Mouse (Mus musculus) midbrain, embryonic 15.5 days (tissue): Measurements from ENCODE around the gene Gm27029. TPM values are rescaled to one million over a fixed set of nuclear protein-coding genes. Genes with fewer than 3 reads are reported as not detected.
"Not testable (repeated sequence)": the region's sequence is repeated elsewhere in the genome, so short reads cannot be mapped to it uniquely, and the experiment has no call there.

Source experiments
- ATAC-seq: fragments of 200-750 bp; cut with Nextera tagmentation; replicated peaks from 2 replicates; pipeline ENCODE4 v1.8.0; 2017; ENCODE audit warnings: moderate TSS enrichment
- H3K27ac ChIP-seq: fragments of 300-500 bp; sonication (generic); 2 replicates; pipeline ENCODE4 v1.5.1; 2015; ENCODE audit warnings: mild to moderate bottlenecking, inconsistent platforms
- H3K27me3 ChIP-seq: fragments of 300-500 bp; sonication (generic); replicated peaks from 2 replicates; pipeline ENCODE4 v1.6.1; 2015; ENCODE audit warnings: inconsistent platforms
- H3K36me3 ChIP-seq: fragments of 300-500 bp; sonication (generic); replicated peaks from 2 replicates; pipeline ENCODE4 v1.6.1; 2015; ENCODE audit warnings: inconsistent platforms
- H3K4me1 ChIP-seq: fragments of 300-500 bp; sonication (generic); 2 replicates; pipeline ENCODE4 v1.6.1; 2015; ENCODE audit warnings: inconsistent platforms
- H3K4me2 ChIP-seq: fragments of 300-500 bp; sonication (generic); 2 replicates; pipeline ENCODE4 v1.6.1; 2015; ENCODE audit warnings: inconsistent platforms, mild to moderate bottlenecking, moderate library complexity
- H3K4me3 ChIP-seq: fragments of 300-500 bp; sonication (generic); 2 replicates; pipeline ENCODE4 v1.5.1; 2015; ENCODE audit warnings: mild to moderate bottlenecking, inconsistent platforms
- H3K9ac ChIP-seq: fragments of 300-500 bp; sonication (generic); 2 replicates; pipeline ENCODE4 v1.6.1; 2015; ENCODE audit warnings: mild to moderate bottlenecking, inconsistent platforms
- H3K9me3 ChIP-seq: fragments of 300-500 bp; sonication (generic); 2 replicates; pipeline ENCODE4 v1.6.1; 2016; ENCODE audit warnings: inconsistent platforms
- WGBS: fragments of 180-500 bp; shearing (Covaris S2); methylation state at CpG from one replicate; pipeline ENCODE4 v1.1.7; 2015; ENCODE audit warnings: mixed read lengths; 5-methylcytosine and 5-hydroxymethylcytosine counted together
- polyA plus RNA-seq: library from polyadenylated mRNA; unstranded; fragments of >200 nt; fragmentation: Nextera tagmentation; extraction: Ambion mirVana; gene quantifications from 2 replicates; pipeline ENCODE4 v1.2.1, GENCODE M21; 2015

Gene Gm27029
- polyA plus RNA-seq, 1 experiment from 2014 or later: 8.7 TPM

GRCm38 (mm10) chr11:101395110-101395509 is 29.5 kb downstream of the Gm27029 start:
- no peaks in the 10 kb centered on the region for H3K27me3 ChIP-seq
- no peak overlapping the region for H3K4me2 ChIP-seq
- no peak overlapping the region for H3K27ac ChIP-seq
- no peak overlapping the region for H3K4me3 ChIP-seq
- ATAC-seq: no peak
- no peaks in the 10 kb centered on the region for H3K4me1 ChIP-seq
- no peaks in the 10 kb centered on the region for H3K36me3 ChIP-seq
- 4% methylated on average over 8 of the region's 8 CpGs for WGBS
- no peak overlapping the region for H3K9ac ChIP-seq
- no peaks in the 10 kb centered on the region for H3K9me3 ChIP-seq

GRCm38 (mm10) chr11:101381817-101382216 is 42.8 kb downstream of the Gm27029 start:
- no peaks in the 10 kb centered on the region for H3K27me3 ChIP-seq
- no peaks in the 10 kb centered on the region for H3K4me1 ChIP-seq
- no peak for ATAC-seq
- no peak overlapping the region for H3K4me3 ChIP-seq
- H3K9ac ChIP-seq: no peak overlapping the region
- WGBS: 7% methylated on average over 4 of the region's 4 CpGs
- H3K36me3 ChIP-seq: no peaks in the 10 kb centered on the region
- no peaks in the 10 kb centered on the region for H3K9me3 ChIP-seq
- no peak overlapping the region for H3K27ac ChIP-seq
- no peak overlapping the region for H3K4me2 ChIP-seq

- ATAC-seq: no peak
Observed at GRCm38 (mm10) chr11:101378926-101379325, 45.7 kb downstream of the Gm27029 start.

GRCm38 (mm10) chr11:101378196-101378595 is 46.4 kb downstream of the Gm27029 start:
- not testable (repeated sequence) for H3K36me3 ChIP-seq, H3K9ac ChIP-seq, H3K4me2 ChIP-seq, H3K9me3 ChIP-seq, H3K4me3 ChIP-seq, H3K27ac ChIP-seq, H3K27me3 ChIP-seq, H3K4me1 ChIP-seq, ATAC-seq
- WGBS: 95% methylated on average over 8 of the region's 8 CpGs

More at GRCm38 (mm10) chr11:101378926-101379325, 45.7 kb downstream of the Gm27029 start:
- Histone ChIP-seq H3K4me3 (no peak overlapping the region), H3K36me3 (no peaks in the 10 kb centered on the region), H3K27me3 (no peaks in the 10 kb centered on the region), H3K4me1 (no peaks in the 10 kb centered on the region), H3K9ac (no peak overlapping the region), H3K4me2 (no peak overlapping the region), H3K9me3 (no peaks in the 10 kb centered on the region), H3K27ac (no peak overlapping the region)
- WGBS: 85% methylated on average over 6 of the region's 6 CpGs

- no peaks in the 10 kb centered on the region for H3K4me1 ChIP-seq
- WGBS: 68% methylated on average over 7 of the region's 7 CpGs
Observed at GRCm38 (mm10) chr11:101374421-101374938, 50.1 kb downstream of the Gm27029 start.

GRCm38 (mm10) chr11:101370141-101370540 is 54.5 kb downstream of the Gm27029 start:
- no peak overlapping the region for H3K4me3 ChIP-seq
- H3K4me2 ChIP-seq: no peak overlapping the region
- H3K27ac ChIP-seq: no peak overlapping the region
- WGBS: 82% methylated on average over 5 of the region's 5 CpGs
- no peaks in the 10 kb centered on the region for H3K36me3 ChIP-seq
- H3K4me1 ChIP-seq: no peaks in the 10 kb centered on the region
- no peaks in the 10 kb centered on the region for H3K27me3 ChIP-seq
- H3K9ac ChIP-seq: no peak overlapping the region
- ATAC-seq: no peak
- no peaks in the 10 kb centered on the region for H3K9me3 ChIP-seq

More at GRCm38 (mm10) chr11:101374421-101374938, 50.1 kb downstream of the Gm27029 start:
- ATAC-seq: no peak
- Histone ChIP-seq H3K9me3 (no peaks in the 10 kb centered on the region), H3K36me3 (no peaks in the 10 kb centered on the region), H3K4me2 (no peak overlapping the region), H3K4me3 (no peak overlapping the region), H3K9ac (no peak overlapping the region), H3K27ac (no peak overlapping the region), H3K27me3 (no peaks in the 10 kb centered on the region)

- ATAC-seq: no peak
- Histone ChIP-seq H3K9me3 (no peaks in the 10 kb centered on the region), H3K27ac (no peak within 1 kb of the TSS), H3K4me3 (no peak within 1 kb of the TSS), H3K27me3 (no peaks in the 10 kb centered on the region), H3K4me1 (no peaks in the 10 kb centered on the region), H3K36me3 (no peaks in the 10 kb centered on the region), H3K9ac (no peak within 1 kb of the TSS), H3K4me2 (no peak within 1 kb of the TSS)
- 92% methylated on average over 8 of the region's 8 CpGs for WGBS
Observed at GRCm38 (mm10) chr11:101367326-101367935, 57.2 kb downstream of the Gm27029 start, which contains the start of gene G6pc. TSS of gene G6pc (plus strand) at chr11:101367561.

- no peak overlapping the region for H3K27ac ChIP-seq
- no peak for ATAC-seq
- no peaks in the 10 kb centered on the region for H3K9me3 ChIP-seq
- no peak overlapping the region for H3K4me2 ChIP-seq
- H3K27me3 ChIP-seq: no peaks in the 10 kb centered on the region
- H3K4me1 ChIP-seq: no peaks in the 10 kb centered on the region
- H3K9ac ChIP-seq: no peak overlapping the region
- no peak overlapping the region for H3K4me3 ChIP-seq
- no peaks in the 10 kb centered on the region for H3K36me3 ChIP-seq
- WGBS: 87% methylated on average over 5 of the region's 5 CpGs
Observed at GRCm38 (mm10) chr11:101364531-101364931, 60.1 kb downstream of the Gm27029 start.

GRCm38 (mm10) chr11:101360651-101361113 is 63.9 kb downstream of the Gm27029 start:
- H3K27me3 ChIP-seq: no peaks in the 10 kb centered on the region
- H3K4me3 ChIP-seq: no peak overlapping the region
- H3K9ac ChIP-seq: no peak overlapping the region
- ATAC-seq: no peak
- no peaks in the 10 kb centered on the region for H3K36me3 ChIP-seq
- WGBS: 66% methylated on average over 3 of the region's 3 CpGs
- no peak overlapping the region for H3K4me2 ChIP-seq
- no peak overlapping the region for H3K27ac ChIP-seq
- no peaks in the 10 kb centered on the region for H3K4me1 ChIP-seq
- H3K9me3 ChIP-seq: no peaks in the 10 kb centered on the region

- Histone ChIP-seq H3K27me3 (no peaks in the 10 kb centered on the region), H3K9me3 (no peaks in the 10 kb centered on the region), H3K4me2 (no peak overlapping the region), H3K36me3 (no peaks in the 10 kb centered on the region), H3K4me1 (no peaks in the 10 kb centered on the region), H3K4me3 (no peak overlapping the region), H3K9ac (no peak overlapping the region), H3K27ac (no peak overlapping the region)
- no peak for ATAC-seq
- WGBS: 81% methylated on average over 9 of the region's 9 CpGs
Observed at GRCm38 (mm10) chr11:101359776-101360175, 64.8 kb downstream of the Gm27029 start.

- no peak for ATAC-seq
- Histone ChIP-seq H3K4me2 (no peak overlapping the region), H3K9ac (no peak overlapping the region), H3K9me3 (no peaks in the 10 kb centered on the region), H3K4me3 (no peak overlapping the region), H3K4me1 (no peaks in the 10 kb centered on the region), H3K27me3 (no peaks in the 10 kb centered on the region), H3K36me3 (no peaks in the 10 kb centered on the region), H3K27ac (no peak overlapping the region)
- WGBS: 77% methylated on average over 3 of the region's 3 CpGs
Observed at GRCm38 (mm10) chr11:101357505-101358182, 67.0 kb downstream of the Gm27029 start.
